Mouse (Mus musculus) brain, embryonic 14.5 days (tissue): ENCODE measurements around the gene Elmo1. TPM values are rescaled to one million over a fixed set of nuclear protein-coding genes. Genes with fewer than 3 reads are reported as not detected.

Experiments used
- DNase-seq: peaks from one replicate; pipeline ENCODE4 v3.0.0-alpha.2; 2011; ENCODE audit warnings: low read depth
- CTCF ChIP-seq: fragments of 200-500 bp; IDR thresholded peaks from 2 replicates; pipeline ENCODE4 v1.5.1; 2012; ENCODE audit warnings: inconsistent platforms, mild to moderate bottlenecking, moderate library complexity, borderline replicate concordance; ENCODE audit not compliant: insufficient read depth, insufficient read length; ENCODE audit errors: extremely low read depth
- POLR2A ChIP-seq: fragments of 200-500 bp; IDR thresholded peaks from 2 replicates; pipeline ENCODE4 v1.6.1; 2012; ENCODE audit warnings: mild to moderate bottlenecking, inconsistent platforms, borderline replicate concordance; ENCODE audit not compliant: poor library complexity, insufficient read depth, insufficient read length, severe bottlenecking; ENCODE audit errors: extremely low read depth
- polyA plus RNA-seq: library from polyadenylated mRNA; depleted of rRNA; stranded (reverse); fragments of >200 nt; gene quantifications from 2 replicates; pipeline ENCODE4 v1.2.3, GENCODE M21; 2012

Gene Elmo1
- polyA plus RNA-seq, 1 experiment = 46.9 TPM

DNA sequence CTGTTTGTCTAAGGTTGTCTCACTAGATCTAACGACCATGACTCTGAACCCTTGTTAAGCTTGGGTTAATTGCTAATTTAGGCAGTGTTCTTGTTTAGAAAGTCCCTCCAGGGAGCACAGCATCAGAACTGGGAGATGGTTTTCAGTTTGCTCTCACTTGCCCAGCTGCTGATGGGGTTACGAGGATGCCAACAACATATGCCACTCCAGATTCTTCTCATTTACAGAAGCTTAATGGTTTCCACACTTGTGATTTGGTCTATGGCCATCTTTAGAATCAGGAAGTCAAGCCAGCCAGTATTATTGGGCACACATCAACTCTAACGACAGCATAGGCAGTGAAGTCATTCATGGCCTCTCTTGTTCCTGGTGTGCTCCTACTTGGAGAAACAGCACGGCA, 427.3 kb downstream of the Elmo1 start:
- TF ChIP-seq CTCF (no peak), POLR2A (no peak)

DNA sequence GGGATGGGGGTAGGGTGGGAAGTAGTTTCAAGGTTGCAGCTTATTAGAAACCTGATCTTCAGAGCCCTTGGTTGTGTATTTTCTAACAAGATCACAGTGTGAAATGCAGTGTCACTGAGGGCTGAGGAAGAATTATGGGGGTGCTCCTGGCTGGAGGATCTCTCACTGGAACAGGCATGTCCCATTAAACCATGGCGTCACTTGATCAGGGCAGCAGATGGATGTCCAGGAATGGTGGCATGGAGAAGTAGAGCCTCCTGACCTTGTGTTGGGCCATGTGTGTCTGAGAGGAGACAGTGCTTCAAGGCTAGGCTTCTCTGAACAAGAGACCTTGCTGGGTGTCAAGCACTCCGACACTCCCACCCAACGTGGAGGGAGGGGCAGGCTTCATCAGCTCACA, 431.1 kb downstream of the Elmo1 start:
- DNase-seq = no peak
- TF ChIP-seq POLR2A = no peak
- TF ChIP-seq CTCF = no peak

More for the DNA sequence above, 427.3 kb downstream of the Elmo1 start:
- peak; percentile 68 for DNase-seq

DNA sequence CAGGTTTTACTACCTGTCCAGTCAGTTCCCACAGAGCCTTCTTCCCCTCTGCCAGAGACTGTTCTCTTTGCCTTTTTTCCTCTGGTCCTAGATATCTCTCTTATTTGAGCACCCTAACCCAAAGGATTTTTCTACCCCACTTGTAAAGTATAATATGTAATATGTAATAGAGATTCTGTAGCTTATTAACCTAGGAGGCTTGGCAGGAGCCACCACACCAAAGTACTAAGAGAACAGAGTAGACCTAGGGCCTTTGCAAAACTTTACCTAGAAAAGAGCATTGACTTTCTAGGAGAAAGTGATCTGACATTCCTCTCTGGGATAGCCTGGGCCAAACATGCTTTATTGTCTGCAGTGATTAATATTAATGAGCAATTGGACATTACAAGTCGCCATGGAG, 433.3 kb downstream of the Elmo1 start:
- no peak for DNase-seq
- no peak for TF ChIP-seq POLR2A
- no peak for TF ChIP-seq CTCF

DNA sequence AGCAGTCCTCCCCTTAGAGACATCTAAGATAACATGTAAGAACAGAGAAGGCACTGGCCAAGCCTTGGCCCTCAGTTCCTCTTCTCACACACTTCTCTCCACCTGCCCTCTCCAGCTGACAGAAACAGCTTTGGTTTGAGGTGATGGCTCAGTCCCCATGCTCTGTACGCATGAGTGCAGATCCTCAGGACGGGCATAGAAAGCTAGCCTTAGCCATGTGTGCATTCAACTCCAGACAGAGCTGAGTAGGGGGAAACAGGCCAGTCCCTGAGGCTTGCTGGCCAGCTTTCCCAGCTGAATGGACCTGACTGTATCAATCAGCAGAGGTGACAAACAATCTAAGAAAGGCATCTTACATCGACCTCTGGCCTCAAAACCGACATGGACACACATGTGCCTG, 435.4 kb downstream of the Elmo1 start:
- DNase-seq = no peak
- no peak for TF ChIP-seq POLR2A
- TF ChIP-seq CTCF = no peak

DNA sequence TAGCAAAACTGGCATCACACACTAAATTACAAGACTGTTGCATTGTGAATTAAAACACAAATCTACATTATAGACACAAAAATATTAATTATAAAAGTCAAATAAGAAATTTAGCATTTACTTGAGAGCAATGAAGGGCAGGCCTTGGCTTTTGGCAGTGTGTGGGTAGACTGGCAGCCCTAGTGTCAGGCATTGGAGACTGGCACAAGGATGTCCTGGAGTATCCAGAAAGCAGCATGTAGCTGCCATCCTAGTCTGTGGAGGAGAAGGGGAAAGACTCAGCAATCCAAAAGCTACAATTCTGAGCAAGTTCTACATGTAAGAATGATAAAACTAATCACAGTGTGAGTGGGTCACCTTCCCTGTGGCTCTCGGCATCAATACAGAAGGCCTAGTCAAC, 446.7 kb downstream of the Elmo1 start:
- TF ChIP-seq POLR2A (no peak), CTCF (no peak)

DNA sequence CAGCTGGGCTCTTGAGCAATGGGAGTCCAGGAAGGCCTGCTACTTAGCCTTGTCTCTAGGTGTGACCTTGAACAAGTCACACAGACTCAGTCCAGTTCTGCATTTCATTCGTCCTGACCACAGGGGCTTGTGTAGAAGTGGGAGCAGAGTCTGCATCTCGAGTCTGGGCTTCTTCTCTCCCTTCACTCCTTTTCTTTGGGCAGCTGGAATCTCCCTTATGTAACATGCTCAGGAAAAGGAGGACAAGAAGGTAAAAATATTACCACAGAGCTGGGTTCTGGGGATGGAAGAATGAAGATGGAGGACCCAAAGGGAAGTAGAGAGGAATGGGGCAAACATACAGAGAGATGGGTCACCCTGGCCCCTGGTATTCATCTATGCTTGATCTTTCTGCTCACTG, 447.1 kb downstream of the Elmo1 start:
- DNase-seq = no peak
- no peak for TF ChIP-seq CTCF
- no peak for TF ChIP-seq POLR2A

More for the DNA sequence above, 446.7 kb downstream of the Elmo1 start:
- no peak for DNase-seq

DNA sequence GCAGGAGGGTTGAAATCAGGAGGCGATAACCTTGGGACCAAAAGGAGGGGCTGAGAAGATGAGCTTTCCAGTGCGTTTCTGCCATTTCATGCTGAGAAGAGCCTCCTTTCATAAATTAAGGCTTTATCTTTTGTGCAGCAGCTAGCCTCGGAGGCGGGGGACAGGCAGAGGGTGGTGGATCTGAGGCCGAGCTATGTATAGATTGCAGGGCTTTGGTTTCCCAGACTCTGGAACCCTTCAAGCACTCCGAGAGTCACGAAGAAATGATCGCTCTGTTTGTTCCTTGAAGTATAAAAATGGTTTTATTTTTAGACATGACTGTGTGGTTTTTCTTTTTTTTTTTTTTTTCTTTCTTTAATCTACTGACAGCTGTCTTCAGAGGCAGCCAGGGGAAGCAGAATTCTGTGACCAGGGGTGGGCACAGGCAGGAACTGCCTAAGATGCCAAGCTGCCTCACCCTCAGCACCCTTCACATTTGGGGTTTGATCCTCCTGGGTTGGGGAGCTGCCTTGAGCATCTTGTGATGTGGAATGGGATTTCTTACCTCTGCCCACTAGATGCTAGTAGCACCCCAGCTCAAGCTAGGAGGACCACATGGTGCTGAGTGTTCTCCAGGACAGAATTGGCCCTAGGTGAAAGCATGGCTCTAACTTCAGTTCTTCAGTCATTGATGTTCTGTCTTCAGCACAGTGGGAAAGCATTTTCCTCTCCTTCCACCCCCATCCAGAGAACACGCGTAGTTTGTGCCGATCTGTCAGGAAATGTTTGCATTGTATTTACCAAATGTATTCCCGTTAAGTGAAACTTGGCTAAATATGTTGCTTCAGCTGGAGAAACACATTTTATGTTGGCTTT, 448.0 kb downstream of the Elmo1 start:
- DNase-seq = peak; percentile 47
- TF ChIP-seq CTCF = no peak
- TF ChIP-seq POLR2A = no peak

DNA sequence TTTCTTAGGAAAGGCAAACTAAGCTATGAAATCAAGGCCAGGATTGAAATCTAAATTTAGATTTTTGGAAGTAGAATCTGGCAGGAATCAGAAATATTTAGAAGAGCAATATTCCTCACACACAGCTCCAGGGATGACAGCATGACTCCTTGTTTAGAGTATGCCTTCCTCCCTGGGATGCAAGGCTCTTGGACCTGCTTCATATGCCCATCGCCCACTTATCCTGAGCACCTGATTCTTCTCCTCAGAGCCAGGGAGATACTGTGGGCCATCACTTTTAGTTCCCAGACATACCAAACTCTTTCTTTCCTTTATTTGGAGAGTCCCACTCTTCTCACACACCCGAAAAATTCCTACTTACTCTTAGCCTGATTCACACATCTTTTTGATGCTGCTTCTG, 449.2 kb downstream of the Elmo1 start:
- TF ChIP-seq CTCF (no peak), POLR2A (no peak)
- DNase-seq = no peak

DNA sequence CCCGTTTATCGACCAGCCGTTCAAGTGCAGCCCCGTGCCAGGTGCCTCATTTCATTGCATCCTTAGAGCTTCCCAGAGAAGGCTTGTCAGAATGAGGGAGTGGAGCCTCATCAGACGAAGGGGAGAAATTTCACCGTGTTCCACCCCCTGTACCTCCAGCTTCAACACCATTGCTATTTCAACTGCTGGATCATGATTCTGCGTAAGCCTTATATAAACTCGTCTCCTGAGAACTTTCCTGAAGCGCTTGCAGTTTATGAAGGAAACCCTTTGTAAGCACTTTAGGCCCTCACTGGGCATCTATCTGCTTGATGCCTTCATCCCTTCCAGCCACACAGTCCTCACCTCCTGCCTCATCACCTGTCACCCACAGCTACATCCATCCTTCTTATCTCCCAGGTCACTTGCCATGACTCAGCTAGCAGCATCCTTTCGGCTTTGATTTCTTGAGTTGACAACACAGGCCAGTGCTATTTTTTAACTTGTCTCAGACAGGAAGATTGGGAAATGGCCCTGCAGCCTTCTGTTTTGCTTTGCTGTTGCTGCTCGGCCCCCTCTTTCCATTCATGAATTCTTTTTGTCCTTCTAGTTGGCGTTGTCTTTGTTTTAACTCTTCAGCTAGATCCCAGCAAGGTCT, 456.3 kb downstream of the Elmo1 start:
- no peak for DNase-seq
- no peak for TF ChIP-seq POLR2A
- TF ChIP-seq CTCF = no peak

DNA sequence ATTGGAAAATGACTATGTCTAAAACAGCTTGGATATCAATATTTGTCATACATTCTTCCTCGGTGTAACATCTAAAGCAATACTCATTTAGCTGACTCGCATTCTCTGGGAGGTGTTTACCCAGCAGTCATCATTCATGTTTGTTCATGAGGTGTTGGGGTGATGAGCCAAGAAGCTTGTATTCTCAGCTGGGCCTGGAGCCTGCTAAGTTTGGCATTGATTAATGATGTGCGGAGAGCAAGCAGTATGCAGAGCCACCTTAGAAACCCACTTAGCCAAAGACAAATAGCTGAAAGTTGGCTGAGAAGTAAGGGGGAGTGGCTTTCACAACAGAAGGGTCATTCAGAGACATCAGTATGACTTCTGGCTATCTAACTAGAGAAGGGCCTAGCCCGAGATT, 459.6 kb downstream of the Elmo1 start:
- no peak for DNase-seq

DNA sequence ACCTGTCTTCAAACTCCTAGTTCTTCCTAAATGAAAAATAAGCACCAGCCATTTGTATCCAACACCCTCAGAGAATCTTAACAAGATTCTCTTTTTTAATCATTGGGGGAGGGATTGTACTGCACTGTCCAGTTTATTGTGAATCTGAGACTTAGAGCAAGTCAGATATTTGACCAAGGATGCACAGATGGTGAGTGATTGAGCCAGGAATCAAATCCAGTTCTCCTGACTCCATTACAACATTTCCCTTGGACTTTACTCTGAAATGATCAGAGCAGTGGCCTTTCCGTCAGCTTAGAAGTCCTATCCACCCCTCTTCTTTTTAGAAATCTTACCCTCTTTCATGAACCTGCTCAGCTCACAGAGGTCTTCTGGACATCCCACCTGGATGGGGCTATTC, 461.2 kb downstream of the Elmo1 start:
- DNase-seq = no peak
- TF ChIP-seq POLR2A = no peak
- no peak for TF ChIP-seq CTCF

More for the DNA sequence above, 459.6 kb downstream of the Elmo1 start:
- TF ChIP-seq POLR2A (no peak), CTCF (no peak)
